Mouse (Mus musculus): ENCODE data around the gene Rcvrn.

Gene Rcvrn

GRCm38 (mm10) chr11:67733726-67734125 is 38.6 kb downstream of the Rcvrn start:
- in situ Hi-C loops (cut with MboI; ENCODE audit: low pct_unique_long_range_greater_than_20kb in 1 of 2, low sequenced_read_pairs in 2 of 2, unreplicated experiment in 1 of 2): no loop called here

- in situ Hi-C loops (cut with MboI; ENCODE audit: low pct_unique_long_range_greater_than_20kb in 1 of 2, low sequenced_read_pairs in 2 of 2, unreplicated experiment in 1 of 2): no loop called here
These were observed 39.5 kb downstream of the Rcvrn start for GRCm38 (mm10) chr11:67734597-67734996.

GRCm38 (mm10) chr11:67738345-67738744 is 43.2 kb downstream of the Rcvrn start:
- in situ Hi-C loops (cut with MboI; ENCODE audit: low pct_unique_long_range_greater_than_20kb in 1 of 2, low sequenced_read_pairs in 2 of 2, unreplicated experiment in 1 of 2): no loop called here

GRCm38 (mm10) chr11:67738846-67739490 is 43.8 kb downstream of the Rcvrn start:
- in situ Hi-C loops (cut with MboI; ENCODE audit: low pct_unique_long_range_greater_than_20kb in 1 of 2, low sequenced_read_pairs in 2 of 2, unreplicated experiment in 1 of 2): no loop called here

GRCm38 (mm10) chr11:67741569-67741968 is 46.4 kb downstream of the Rcvrn start:
- in situ Hi-C loops (cut with MboI; ENCODE audit: low pct_unique_long_range_greater_than_20kb in 1 of 2, low sequenced_read_pairs in 2 of 2, unreplicated experiment in 1 of 2): no loop called here
